Mouse (Mus musculus): ENCODE results near the gene Nemp1.
A peak's percentile ranks its signal among the peaks of the same experiment; 100 is the strongest.

Nemp1 gene

GRCm38 (mm10) chr10:127666501-127667268, at the start of gene Nemp1:
TSS of gene Nemp1 (plus strand) at chr10:127666901.
- peak; percentile 65 for DNase-seq (ENCODE audit: low spot score)

- no peak for DNase-seq (ENCODE audit: low spot score)
Observed at GRCm38 (mm10) chr10:127617294-127617693, 49.4 kb upstream of the Nemp1 start.

GRCm38 (mm10) chr10:127618173-127618572, 48.5 kb upstream of the Nemp1 start:
- no peak for DNase-seq (ENCODE audit: low spot score)

DNA sequence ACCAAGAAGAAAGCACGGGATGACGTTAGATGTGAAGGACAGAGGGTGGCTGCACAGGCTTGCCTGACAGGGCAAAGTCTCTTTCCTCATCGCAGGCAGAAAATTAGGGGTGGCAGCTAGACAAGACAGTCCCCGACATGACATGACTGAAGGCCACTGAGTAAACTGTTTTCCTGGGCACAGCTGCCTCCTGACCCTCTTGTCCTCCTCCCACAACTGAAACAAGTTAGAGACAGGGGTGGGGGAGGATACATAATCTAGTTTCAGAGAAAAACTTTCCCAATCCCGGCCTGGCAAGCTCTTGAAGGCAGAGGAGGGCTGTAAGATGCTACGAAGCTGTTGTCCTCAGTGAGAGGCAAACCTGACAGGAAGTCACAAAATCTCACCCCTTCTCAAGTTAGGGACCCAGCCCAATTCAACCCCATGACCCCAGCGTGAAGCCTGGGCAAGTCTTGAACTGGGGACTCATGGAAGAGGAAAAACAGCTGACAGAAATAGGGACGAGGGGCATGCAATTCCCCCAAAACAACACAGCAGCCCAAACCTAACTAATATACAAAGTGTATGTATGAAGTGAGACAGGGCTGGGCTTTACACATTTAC, 47.5 kb upstream of the Nemp1 start:
- no peak for DNase-seq (ENCODE audit: low spot score)

GRCm38 (mm10) chr10:127619941-127620405, 46.7 kb upstream of the Nemp1 start:
- DNase-seq (ENCODE audit: low spot score), result peak; percentile 57

GRCm38 (mm10) chr10:127620406-127621190, 46.1 kb upstream of the Nemp1 start, which contains the start of gene Lrp1:
TSS of gene Lrp1 (minus strand) at chr10:127621148.
- DNase-seq (ENCODE audit: low spot score), result peak; percentile 63

DNA sequence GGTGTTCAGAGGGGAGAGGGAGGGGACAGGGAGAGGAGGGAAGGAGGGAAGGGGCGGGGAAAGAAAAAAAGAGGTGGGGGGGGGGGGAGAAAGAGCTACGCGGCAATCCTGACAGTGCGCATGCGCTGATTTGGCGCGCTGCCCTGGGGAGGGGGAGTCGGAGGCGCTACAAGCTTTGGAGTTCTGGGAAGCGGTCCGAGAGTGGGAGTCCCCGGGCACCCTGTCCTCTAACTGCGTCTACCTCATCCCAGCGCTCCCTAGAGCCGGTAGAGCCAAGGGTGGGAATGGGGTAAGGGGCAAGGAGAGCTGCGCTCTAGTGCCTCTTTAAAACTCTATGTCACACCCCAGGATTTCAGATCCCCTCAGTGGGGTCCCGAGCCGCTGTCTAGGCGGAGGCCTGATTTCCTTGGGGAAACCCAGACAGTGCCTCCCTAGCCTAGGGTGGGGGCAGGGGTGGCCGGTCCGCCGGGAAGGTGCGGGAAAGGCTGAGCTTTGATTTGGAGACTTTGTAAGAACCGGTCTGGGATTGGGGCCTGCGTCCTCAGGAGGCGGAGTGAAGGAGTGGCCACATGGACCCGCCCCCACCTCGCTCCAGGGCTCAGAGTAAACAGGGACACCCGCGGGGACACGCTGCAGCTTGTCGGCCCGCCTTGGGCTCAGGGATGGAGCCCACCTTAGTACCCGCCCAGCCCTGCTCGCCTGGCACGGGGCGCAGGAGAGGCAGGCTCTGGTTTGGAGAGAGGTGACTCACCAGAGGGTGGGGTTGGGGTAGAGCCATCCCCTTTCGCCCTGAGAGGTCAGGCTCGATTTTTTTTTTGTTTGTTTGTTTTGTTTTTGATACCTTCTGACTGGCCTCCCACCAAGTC, 45.3 kb upstream of the Nemp1 start:
- peak; percentile 92 for DNase-seq (ENCODE audit: low spot score)

- peak; percentile 76 for DNase-seq (ENCODE audit: low spot score)
Observed at GRCm38 (mm10) chr10:127622057-127622392, 44.7 kb upstream of the Nemp1 start.

DNA sequence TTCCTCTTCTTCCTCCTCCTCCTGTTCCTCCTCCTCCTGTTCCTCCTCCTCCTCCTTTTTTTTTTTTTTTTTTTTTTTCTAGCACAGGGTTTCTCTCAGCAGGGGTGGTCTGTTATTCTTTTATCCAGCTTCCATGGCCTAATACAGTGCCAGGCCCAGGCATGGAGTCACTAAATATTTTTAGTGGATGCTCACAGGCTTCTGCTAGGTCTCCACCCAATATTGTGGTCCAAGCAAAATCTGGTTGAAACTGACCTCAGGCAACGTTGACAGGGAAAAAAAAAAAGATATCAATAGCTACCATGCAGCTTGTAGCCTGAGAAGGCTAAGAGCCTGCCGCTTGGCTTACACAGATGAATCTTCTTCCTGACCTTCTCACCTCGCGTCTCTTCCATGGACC, 44.0 kb upstream of the Nemp1 start:
- DNase-seq (ENCODE audit: low spot score), result no peak

DNA sequence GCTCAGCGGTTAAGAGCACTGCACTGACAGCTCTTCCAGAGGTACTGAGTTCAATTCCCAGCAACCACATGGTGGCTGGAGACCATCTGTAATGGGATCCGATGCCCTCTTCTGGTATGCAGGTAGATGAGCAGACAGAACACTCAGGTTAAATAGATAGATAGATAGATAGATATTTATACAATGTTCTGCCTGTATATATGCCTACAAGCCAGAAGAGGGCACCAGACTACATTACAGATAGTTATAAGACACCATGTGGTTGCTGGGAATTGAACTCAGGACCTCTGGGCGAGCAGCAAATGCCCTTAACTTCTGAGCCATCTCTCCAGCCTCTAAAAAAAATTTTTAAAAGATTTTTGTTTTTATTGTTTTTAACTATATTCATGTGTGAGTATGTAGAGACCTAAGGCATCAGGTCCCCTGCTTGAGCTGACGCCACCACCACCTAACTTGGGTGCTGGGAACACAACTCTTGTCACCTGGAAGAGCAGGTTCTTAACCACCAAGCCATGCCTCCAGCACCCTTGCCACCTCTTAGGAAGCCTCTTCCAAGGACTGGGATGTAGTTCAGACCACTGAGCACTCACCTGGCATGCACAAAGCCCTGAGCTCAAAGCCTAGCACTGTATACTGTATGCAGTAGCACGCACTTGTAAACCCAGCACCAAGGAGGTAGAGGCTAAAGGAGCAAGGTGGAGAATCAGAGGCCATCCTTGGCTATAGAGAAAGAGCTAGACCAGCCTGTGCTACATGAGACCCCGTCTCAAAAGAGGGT, 43.1 kb upstream of the Nemp1 start:
- DNase-seq (ENCODE audit: low spot score), result no peak

GRCm38 (mm10) chr10:127626433-127626832, 40.3 kb upstream of the Nemp1 start:
- DNase-seq (ENCODE audit: low spot score), result peak; percentile 54

GRCm38 (mm10) chr10:127631261-127632214, 35.2 kb upstream of the Nemp1 start:
- no peak for DNase-seq (ENCODE audit: low spot score)

- DNase-seq (ENCODE audit: low spot score), result no peak
Observed at GRCm38 (mm10) chr10:127632668-127633271, 33.9 kb upstream of the Nemp1 start.

DNA sequence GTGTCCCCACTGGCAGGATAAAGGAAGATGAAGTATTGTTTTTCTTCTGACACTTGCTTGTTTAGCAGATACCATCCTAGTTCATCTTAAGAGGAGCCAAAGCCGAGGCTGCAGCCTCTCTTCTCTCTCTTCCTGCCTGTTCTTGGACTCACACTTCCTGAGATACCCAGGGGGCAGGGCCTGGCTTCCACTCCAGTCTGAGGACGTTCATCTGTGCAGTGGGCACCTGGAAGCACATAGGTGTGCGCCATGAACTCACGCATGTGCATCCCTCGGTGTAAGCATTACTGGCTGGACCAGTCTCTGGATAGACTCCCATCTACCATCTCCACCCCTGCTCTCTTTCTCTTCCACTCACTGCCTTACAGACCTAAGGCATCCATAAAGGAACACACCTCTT, 26.3 kb upstream of the Nemp1 start:
- DNase-seq (ENCODE audit: low spot score), result no peak

DNA sequence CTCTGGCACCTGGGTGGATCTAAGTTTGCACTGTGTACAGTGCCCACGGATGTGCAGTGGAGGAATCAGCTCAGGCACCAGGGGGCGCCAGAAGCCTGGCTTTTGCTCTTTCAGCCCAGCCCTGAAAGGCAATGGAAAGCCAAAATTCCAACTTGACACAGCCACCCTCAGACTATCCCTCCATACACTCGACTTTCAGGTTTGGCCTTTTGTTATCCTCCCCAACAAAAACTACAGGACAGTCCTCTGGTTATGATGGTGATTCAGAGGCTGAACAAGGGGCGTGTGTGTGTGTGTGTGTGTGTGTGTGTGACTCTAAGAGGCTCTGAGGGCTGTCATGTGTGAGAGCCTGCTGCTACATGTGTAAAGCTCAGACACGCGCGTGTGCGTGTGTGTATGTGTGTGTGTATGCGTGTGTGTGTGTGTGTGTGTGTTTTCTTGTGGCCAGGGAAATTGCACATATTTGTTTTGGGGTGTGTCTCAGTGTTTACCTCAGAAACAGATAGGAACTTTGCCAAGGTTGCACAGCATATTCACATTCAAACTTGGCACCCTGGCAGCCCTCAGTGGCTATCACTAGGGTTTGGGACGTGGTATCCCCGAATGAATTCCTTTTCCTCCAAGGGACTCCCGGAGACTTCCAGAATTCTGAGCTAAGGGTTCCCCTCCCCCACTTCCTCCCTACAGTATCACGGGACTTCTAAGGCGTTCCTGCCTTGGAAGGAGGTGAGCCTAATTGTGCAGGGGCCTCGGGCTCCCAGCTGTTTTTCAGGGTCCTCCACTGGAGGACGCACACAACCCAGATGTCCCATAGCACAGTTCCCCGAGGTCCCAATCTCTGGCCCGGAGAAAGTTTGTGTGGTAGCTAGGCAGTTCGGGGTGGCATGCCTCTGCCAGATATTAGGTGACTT, 24.6 kb upstream of the Nemp1 start:
- peak; percentile 95 for DNase-seq (ENCODE audit: low spot score)

DNA sequence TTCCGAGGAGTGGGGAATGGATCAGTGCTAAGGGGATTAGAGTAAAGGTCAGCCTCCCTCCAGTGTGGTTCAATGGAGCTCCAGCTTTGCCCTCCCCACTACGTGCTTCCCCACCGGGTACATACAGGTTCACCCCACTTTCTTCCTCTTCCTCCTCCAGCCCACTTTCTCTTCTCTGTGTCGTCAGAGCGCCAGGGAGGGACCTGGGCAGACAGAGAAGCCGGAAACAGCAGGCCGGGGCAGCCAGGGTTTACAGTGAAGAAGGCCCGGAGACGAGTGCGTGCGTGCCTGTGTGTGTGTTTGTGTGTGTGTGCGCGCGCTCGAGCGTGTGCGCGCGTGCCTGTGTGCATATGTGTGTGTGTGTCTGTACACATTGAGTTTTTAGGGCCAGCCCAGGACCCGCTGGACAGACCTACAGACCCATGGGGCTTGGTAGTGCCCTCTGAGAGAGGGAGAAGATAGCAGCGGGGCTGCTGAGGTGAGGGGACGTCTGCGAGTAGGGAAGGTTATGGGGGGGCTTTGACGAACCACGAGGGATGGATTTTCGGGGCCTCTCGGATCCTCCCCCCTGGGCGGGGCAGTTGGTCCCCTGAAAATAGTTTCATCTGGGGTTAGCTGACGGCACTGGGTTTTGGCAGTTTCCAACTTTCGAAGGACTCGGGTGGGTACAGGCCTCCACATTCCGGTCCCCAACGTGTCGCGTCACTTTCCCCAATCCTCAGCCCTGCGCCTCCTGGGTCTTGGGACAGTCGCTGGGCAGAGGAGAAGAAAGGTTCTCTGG, 23.7 kb upstream of the Nemp1 start, which contains the start of gene Stat6:
Stat6 (plus strand) TSS at position 215 of the 781 bp plus-strand sequence.
- DNase-seq (ENCODE audit: low spot score), result no peak

DNA sequence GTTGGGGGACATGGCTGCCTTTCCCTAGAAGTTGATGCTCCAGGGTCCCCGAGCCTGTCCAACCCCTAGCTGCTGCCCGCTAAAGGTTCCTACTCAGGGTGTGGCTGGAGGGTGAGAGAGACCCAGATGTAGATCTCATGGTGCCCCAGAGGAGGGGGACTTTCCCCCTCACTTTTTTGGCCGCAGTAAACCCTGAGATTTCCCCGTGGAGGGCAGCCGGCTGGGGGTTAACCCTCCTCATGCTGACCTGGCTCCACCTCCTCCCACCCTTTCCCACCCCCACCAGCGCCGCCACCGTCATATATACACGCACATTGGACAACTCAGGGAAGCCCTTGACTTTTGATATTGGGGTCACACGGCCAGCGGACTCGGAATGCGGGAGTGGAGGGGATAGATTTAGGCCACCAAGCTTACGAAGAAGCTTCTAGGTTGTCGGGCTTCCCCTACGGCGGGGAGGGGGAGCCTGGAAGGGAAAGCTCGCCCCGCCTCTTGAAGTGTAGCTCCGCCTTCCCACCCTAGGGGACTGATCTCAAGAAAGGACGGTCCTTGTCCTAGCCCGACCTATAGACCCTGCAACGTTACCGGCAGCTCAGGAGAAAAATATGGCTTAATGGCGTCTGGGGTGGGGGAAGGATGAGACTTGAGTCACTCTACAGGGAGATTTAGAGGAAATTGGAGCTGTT, 23.0 kb upstream of the Nemp1 start:
- DNase-seq (ENCODE audit: low spot score), result peak; percentile 75
